Mouse (Mus musculus) hindbrain, embryonic 12.5 days (tissue): ENCODE results near the gene Dyrk1b. TPM values are rescaled to one million over a fixed set of nuclear protein-coding genes. Genes with fewer than 3 reads are reported as not detected.

ENCODE experiments used
- polyA plus RNA-seq: library from polyadenylated mRNA; unstranded; fragments of >200 nt; fragmentation: Nextera tagmentation; extraction: Ambion mirVana; gene quantifications from 2 replicates; pipeline ENCODE4 v1.2.1, GENCODE M21; 2016

Gene Dyrk1b
- polyA plus RNA-seq, 1 experiment from 2014 or later = 21.7 TPM

Other genes starting within 250 kb of the Dyrk1b start
- 25.8 and 27.2 TPM in 2 replicates for gene Zfp780b, start 200.3 kb upstream of the Dyrk1b start, polyA plus RNA-seq
- 6.1 and 7.5 TPM in 2 replicates for gene Zfp850, start 165.4 kb upstream of the Dyrk1b start, polyA plus RNA-seq
- 309 and 313 TPM in 2 replicates for gene Psmc4, start 129.4 kb upstream of the Dyrk1b start, polyA plus RNA-seq
- 0.31 TPM in 1 of 2 replicates, not detected in the other for gene Fcgbp, start 108.2 kb upstream of the Dyrk1b start, polyA plus RNA-seq
- 0.09 and 0.12 TPM in 2 replicates for gene 9530053A07Rik, start 50.0 kb upstream of the Dyrk1b start, polyA plus RNA-seq
- 115 and 120 TPM in 2 replicates for gene Fbl, start 9.8 kb upstream of the Dyrk1b start, polyA plus RNA-seq
- 19.3 and 20.0 TPM in 2 replicates for gene Eid2, start 88.4 kb downstream of the Dyrk1b start, polyA plus RNA-seq
- gene Eid2b, start 98.3 kb downstream of the Dyrk1b start, polyA plus RNA-seq = 26.7 and 28.4 TPM in 2 replicates
- 0.34 and 0.82 TPM in 2 replicates for gene Selenov, start 111.7 kb downstream of the Dyrk1b start, polyA plus RNA-seq
- 56.6 and 58.9 TPM in 2 replicates for gene Dll3, start 122.8 kb downstream of the Dyrk1b start, polyA plus RNA-seq
- 142 and 160 TPM in 2 replicates for gene Timm50, start 132.6 kb downstream of the Dyrk1b start, polyA plus RNA-seq
- 105 and 112 TPM in 2 replicates for gene Supt5, start 159.3 kb downstream of the Dyrk1b start, polyA plus RNA-seq
- 514 and 573 TPM in 2 replicates for gene Rps16, start 171.2 kb downstream of the Dyrk1b start, polyA plus RNA-seq
- gene Plekhg2, start 193.1 kb downstream of the Dyrk1b start, polyA plus RNA-seq = 71.7 and 74.9 TPM in 2 replicates
- gene Zfp36, start 200.8 kb downstream of the Dyrk1b start, polyA plus RNA-seq = 6.3 and 7.3 TPM in 2 replicates
- gene Med29, start 213.2 kb downstream of the Dyrk1b start, polyA plus RNA-seq = 39.6 and 42.2 TPM in 2 replicates
- 83.9 and 85.9 TPM in 2 replicates for gene Paf1, start 213.5 kb downstream of the Dyrk1b start, polyA plus RNA-seq